Mouse (Mus musculus) lung, embryonic 14.5 days (tissue): ENCODE data around the gene Zfp786. TPM values are rescaled to one million over a fixed set of nuclear protein-coding genes. Genes with fewer than 3 reads are reported as not detected.
A peak's percentile ranks its signal among the peaks of the same experiment; 100 is the strongest.
"Not testable (repeated sequence)": the region's sequence is repeated elsewhere in the genome, so short reads cannot be mapped to it uniquely, and the experiment has no call there.

ENCODE experiments used
- ATAC-seq: fragments of 200-750 bp; cut with Nextera tagmentation; 2 replicates; pipeline ENCODE4 v1.8.0; 2017; ENCODE audit warnings: mild to moderate bottlenecking, moderate TSS enrichment, moderate library complexity; ENCODE audit not compliant: insufficient read depth
- DNase-seq: peaks from one replicate; pipeline ENCODE4 v3.0.0-alpha.2; 2015
- H3K27ac ChIP-seq: fragments of 300-500 bp; sonication (generic); 2 replicates; pipeline ENCODE4 v1.5.1; 2014; ENCODE audit warnings: low read depth, mild to moderate bottlenecking, moderate library complexity
- H3K27me3 ChIP-seq: fragments of 300-500 bp; sonication (generic); 2 replicates; pipeline ENCODE4 v1.6.1; 2014; ENCODE audit warnings: low read length, control low read depth; ENCODE audit not compliant: insufficient read depth
- H3K36me3 ChIP-seq: fragments of 300-500 bp; sonication (generic); 2 replicates; pipeline ENCODE4 v1.6.1; 2014; ENCODE audit warnings: control low read depth; ENCODE audit not compliant: insufficient read depth
- H3K4me1 ChIP-seq: fragments of 300-500 bp; sonication (generic); 2 replicates; pipeline ENCODE4 v1.6.1; 2014; ENCODE audit warnings: antibody characterized with exemption, control low read depth; ENCODE audit not compliant: insufficient read depth
- H3K4me2 ChIP-seq: fragments of 300-500 bp; sonication (generic); 2 replicates; pipeline ENCODE4 v1.6.1; 2014; ENCODE audit warnings: mild to moderate bottlenecking
- H3K4me3 ChIP-seq: fragments of 300-500 bp; sonication (generic); 2 replicates; pipeline ENCODE4 v1.5.1; 2014; ENCODE audit warnings: low read depth, low read length
- H3K9ac ChIP-seq: fragments of 300-500 bp; sonication (generic); 2 replicates; pipeline ENCODE4 v1.6.1; 2014
- H3K9me3 ChIP-seq: fragments of 300-500 bp; sonication (generic); 2 replicates; pipeline ENCODE4 v1.6.1; 2016; ENCODE audit warnings: low read depth, low read length, control low read depth
- CTCF ChIP-seq: IDR thresholded peaks from 2 replicates; pipeline ENCODE4 v1.5.1; 2016; ENCODE audit warnings: antibody characterized with exemption, low read depth
- whole genome bisulfite sequencing: fragments of 180-500 bp; shearing (Covaris S2); extraction: QIAGEN DNeasy Blood & Tissue Kit; methylation state at CpG from one replicate; pipeline ENCODE4 v1.1.7; 2014; 5-methylcytosine and 5-hydroxymethylcytosine counted together
- microRNA counts: library from miRNA; unstranded; fragments of <30 nt; microRNA quantifications from one replicate; lab custom pipeline; 2016
- microRNA-seq: library from miRNA; unstranded; fragments of <30 nt; microRNA quantifications from one replicate; pipeline ENCODE4, GENCODE M21; 2016; ENCODE audit warnings: borderline number of aligned reads
- polyA plus RNA-seq: library from polyadenylated mRNA; unstranded; fragments of >200 nt; fragmentation: Nextera tagmentation; extraction: Ambion mirVana; gene quantifications from 2 replicates; pipeline ENCODE4 v1.2.1, GENCODE M21; 2014

The Zfp786 gene
- polyA plus RNA-seq, 1 experiment from 2014 or later, result 4.3 TPM

GRCm38 (mm10) chr6:47784707-47785412 lies 45.8 kb downstream of the Zfp786 start:
- 65% methylated on average over 5 of the region's 5 CpGs for WGBS

DNA sequence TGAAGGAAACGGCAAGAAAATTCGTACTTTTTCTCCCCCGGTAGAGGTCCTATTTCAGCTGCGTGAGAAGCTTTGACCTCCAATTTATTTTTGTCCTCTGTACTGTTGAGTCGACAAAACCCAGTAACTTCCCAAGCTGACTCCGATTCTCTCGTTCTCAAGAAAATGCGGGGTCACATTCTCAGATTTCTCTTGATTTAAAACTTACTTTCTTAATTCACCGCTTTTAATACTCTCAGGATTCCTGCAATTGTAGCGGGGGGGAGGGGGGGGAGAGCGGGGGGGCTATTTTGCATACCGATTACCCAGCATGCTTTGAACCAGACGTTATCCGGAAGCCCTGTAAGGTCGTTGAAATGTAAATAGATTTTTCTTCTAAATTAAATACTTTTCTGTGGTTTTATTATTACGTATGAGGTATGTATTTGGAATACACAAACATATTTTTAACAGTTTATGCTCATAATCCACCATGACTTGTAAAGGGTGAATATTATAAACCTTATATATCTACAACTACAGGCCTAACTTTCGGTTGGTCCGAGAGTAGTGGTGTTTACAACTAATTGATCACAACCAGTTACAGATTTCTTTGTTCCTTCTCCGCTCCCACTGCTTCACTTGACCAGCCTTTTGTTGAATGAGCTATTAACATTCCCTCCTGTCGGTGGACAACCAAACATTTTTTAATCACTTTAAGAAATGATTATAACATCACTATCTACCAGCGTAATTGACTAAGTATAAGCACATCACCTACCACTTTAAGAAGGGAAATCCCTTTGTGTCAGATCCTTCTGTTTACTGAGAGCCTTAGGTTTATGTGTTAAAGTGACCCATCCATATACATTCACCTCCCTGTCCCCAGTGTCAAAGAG lies 49.3 kb downstream of the Zfp786 start:
- DNase-seq, result peak; percentile 84
- Histone ChIP-seq H3K4me1 (no peaks in the 10 kb centered on the region; the same call in 1 of the 2 replicates), H3K4me2 (peak overlapping the region; percentile 63), H3K9ac (peak overlapping the region; percentile 52), H3K4me3 (peak overlapping the region; percentile 41), H3K9me3 (no peaks in the 10 kb centered on the region), H3K36me3 (no peaks in the 10 kb centered on the region), H3K27me3 (no peaks in the 10 kb centered on the region), H3K27ac (peak overlapping the region; percentile 68)
- ATAC-seq, result peak; percentile 67
- no peak for TF ChIP-seq CTCF
- under 1% methylated on average over 21 of the region's 21 CpGs for WGBS

More at GRCm38 (mm10) chr6:47784707-47785412, 45.8 kb downstream of the Zfp786 start:
- Histone ChIP-seq H3K36me3 (no peaks in the 10 kb centered on the region), H3K4me2 (no peak overlapping the region), H3K27ac (no peak overlapping the region), H3K27me3 (no peaks in the 10 kb centered on the region), H3K4me3 (no peak overlapping the region), H3K9me3 (no peaks in the 10 kb centered on the region), H3K9ac (no peak overlapping the region), H3K4me1 (peaks cover 4% of the 10 kb centered on the region; the same call in 1 of the 2 replicates)
- ATAC-seq (no peak), DNase-seq (no peak)
- no peak for TF ChIP-seq CTCF

DNA sequence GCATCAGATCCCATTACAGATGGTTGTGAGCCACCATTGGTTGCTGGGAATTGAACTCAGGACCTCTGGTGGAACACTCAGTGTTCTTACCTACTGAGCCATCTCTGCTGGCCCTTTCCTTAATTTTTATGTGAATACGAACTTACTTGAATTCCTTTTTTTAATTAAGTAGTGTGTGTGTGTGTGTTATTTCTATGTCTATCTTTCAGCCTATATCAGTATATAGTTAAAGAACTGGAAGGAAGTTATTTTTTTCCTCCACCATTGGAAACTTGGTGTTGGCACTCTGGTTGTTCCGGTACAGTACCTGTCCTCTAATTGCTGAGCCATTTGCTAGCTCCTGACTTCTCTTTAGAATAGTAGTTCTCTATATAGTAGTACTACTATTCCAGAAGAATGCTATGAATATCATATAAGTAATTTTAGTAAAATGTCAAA lies 50.1 kb downstream of the Zfp786 start:
- Histone ChIP-seq H3K4me2 (peak overlapping the region; percentile 63), H3K9me3 (no peaks in the 10 kb centered on the region), H3K36me3 (no peaks in the 10 kb centered on the region), H3K9ac (no peak overlapping the region), H3K27me3 (no peaks in the 10 kb centered on the region), H3K4me1 (no peaks in the 10 kb centered on the region; the same call in 1 of the 2 replicates), H3K4me3 (peak overlapping the region; percentile 41), H3K27ac (no peak overlapping the region)
- ATAC-seq (no peak; the same call in 1 of the 2 replicates), DNase-seq (peak; percentile 40)
- 4% methylated on average over 2 of the region's 2 CpGs for WGBS
- no peak for TF ChIP-seq CTCF

DNA sequence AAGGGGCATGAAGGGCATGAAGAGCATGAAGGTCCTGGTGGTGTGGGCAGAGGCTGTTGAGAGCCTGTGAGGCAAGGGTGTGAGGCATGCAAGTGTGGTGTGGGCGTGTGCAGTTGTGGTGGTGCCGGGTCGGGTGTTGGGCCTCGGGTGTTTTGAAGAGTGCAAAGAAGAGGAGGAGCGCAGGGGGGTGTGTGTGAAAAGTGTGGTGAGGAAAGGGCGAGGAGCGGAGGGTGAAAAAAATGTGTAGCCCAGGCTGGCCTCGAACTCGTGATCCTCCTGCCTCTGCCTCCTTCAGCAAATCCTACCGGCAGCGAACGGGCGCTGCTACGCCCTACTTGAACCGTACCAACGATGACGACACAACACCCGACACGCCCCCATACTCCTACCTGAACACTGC lies 58.9 kb downstream of the Zfp786 start:
- DNase-seq, H3K27ac ChIP-seq: not testable (repeated sequence)

GRCm38 (mm10) chr6:47771113-47771512 lies 59.6 kb downstream of the Zfp786 start:
- H3K36me3 ChIP-seq, H3K4me2 ChIP-seq, ATAC-seq, H3K9ac ChIP-seq, H3K4me1 ChIP-seq, H3K4me3 ChIP-seq, DNase-seq, H3K27me3 ChIP-seq, H3K9me3 ChIP-seq, H3K27ac ChIP-seq: not testable (repeated sequence)
- WGBS, result 71% methylated on average over 12 of the region's 12 CpGs

More for the DNA sequence above, 58.9 kb downstream of the Zfp786 start:
- H3K4me1 ChIP-seq, H3K9me3 ChIP-seq, ATAC-seq, H3K9ac ChIP-seq, H3K36me3 ChIP-seq, H3K27me3 ChIP-seq: not testable (repeated sequence)
- peak overlapping the region; percentile 39; the same call in 1 of the 2 replicates for H3K4me2 ChIP-seq
- 0 out of 2 replicates have a peak overlapping the region, but pooled peaks have one; percentile 15 for H3K4me3 ChIP-seq
- 55% methylated on average over 7 of the region's 19 CpGs for WGBS

- not testable (repeated sequence) for DNase-seq, H3K36me3 ChIP-seq, H3K9me3 ChIP-seq, H3K4me1 ChIP-seq, ATAC-seq, H3K27ac ChIP-seq, H3K27me3 ChIP-seq, H3K9ac ChIP-seq, H3K4me2 ChIP-seq, H3K4me3 ChIP-seq
- 63% methylated on average over 4 of the region's 4 CpGs for WGBS
These were observed 60.8 kb downstream of the Zfp786 start for GRCm38 (mm10) chr6:47769861-47770260.

MicroRNAs encoded within 50 kb of the gene (microRNA counts, 519-probe panel; counts per million panel counts)
- 30.5 counts per million for microRNA mmu-miR-704 (lab: Ali Mortazavi, UCI)

Small RNA genes within 50 kb of the gene (microRNA-seq; reads per million reads assigned to microRNA genes)
- gene Mir704, result not detected

Other genes starting within 250 kb of the Zfp786 start
- 102 TPM in 2 replicates for gene Ezh2, start 235.5 kb downstream of the Zfp786 start, polyA plus RNA-seq
- gene Pdia4, start 17.4 kb downstream of the Zfp786 start, polyA plus RNA-seq, result 372 and 376 TPM in 2 replicates
- gene Zfp398, start 4.8 kb upstream of the Zfp786 start, polyA plus RNA-seq, result 8.8 and 10.6 TPM in 2 replicates
- gene Zfp282, start 46.3 kb upstream of the Zfp786 start, polyA plus RNA-seq, result 15.6 and 17.4 TPM in 2 replicates
- gene Zfp212, start 89.6 kb upstream of the Zfp786 start, polyA plus RNA-seq, result 14.9 and 16.2 TPM in 2 replicates
- 8.4 and 8.6 TPM in 2 replicates for gene Zfp956, start 122.5 kb upstream of the Zfp786 start, polyA plus RNA-seq
- gene Zfp777, start 218.0 kb upstream of the Zfp786 start, polyA plus RNA-seq, result 8.6 and 8.7 TPM in 2 replicates